Mouse (Mus musculus) embryonic fibroblast, embryonic 13.5 days (primary cell): ENCODE results near the gene Cidec.

Experiments
- CTCF ChIP-seq: IDR thresholded peaks from 2 replicates; pipeline ENCODE4 v1.5.1; 2011; ENCODE audit warnings: mild to moderate bottlenecking, control low read depth, low read length, moderate library complexity, borderline replicate concordance; ENCODE audit not compliant: insufficient read depth
- POLR2A ChIP-seq: IDR thresholded peaks from 2 replicates; pipeline ENCODE4 v1.6.1; 2011; ENCODE audit warnings: low read depth, mild to moderate bottlenecking, control low read depth, low read length, moderate library complexity

DNA sequence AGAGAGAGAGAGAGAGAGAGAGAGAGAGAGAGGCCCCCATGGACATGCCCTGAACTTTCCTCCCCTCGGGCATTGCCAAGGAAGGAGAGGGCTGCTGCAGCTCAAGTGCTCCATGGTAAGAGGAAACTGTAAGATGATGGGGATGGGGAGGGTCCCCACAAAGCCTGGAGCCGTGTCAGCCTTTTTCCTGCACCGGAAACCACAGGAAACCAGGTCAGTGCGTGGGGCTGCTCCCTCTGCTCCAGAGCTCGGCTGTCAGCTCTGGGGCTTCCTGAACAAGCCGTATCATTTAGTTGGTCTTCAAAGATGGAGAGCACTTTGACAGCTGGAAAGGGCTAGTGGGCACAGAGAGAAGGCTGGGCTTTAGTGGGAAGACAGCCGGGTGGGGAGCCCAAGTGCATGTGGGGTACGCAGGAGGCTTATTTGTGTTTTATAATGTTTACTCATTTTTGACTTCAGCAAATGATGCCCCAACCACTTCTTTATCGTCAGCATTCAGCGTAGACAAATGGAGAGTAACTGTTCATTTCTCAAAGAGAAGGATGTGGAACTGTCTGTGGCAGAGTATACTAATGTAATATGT is 22.5 kb upstream of the Cidec start, which contains the start of gene Il17re:
- TF ChIP-seq POLR2A (no peak), CTCF (no peak)
